Mouse (Mus musculus) heart, embryonic 14.5 days (tissue): ENCODE measurements around the gene Six1. TPM values are rescaled to one million over a fixed set of nuclear protein-coding genes. Genes with fewer than 3 reads are reported as not detected.
"Not testable (repeated sequence)": the region's sequence is repeated elsewhere in the genome, so short reads cannot be mapped to it uniquely, and the experiment has no call there.

Experiments
- ATAC-seq: fragments of 200-750 bp; cut with Nextera tagmentation; 2 replicates; pipeline ENCODE4 v1.8.0; 2017; ENCODE audit warnings: low read depth, moderate TSS enrichment; ENCODE audit not compliant: insufficient number of reproducible peaks, insufficient read depth, low FRiP score
- H3K27ac ChIP-seq, 2 experiments: fragments of 200-500 bp in 1 of 2; fragments of 300-500 bp in 1 of 2; sonication (generic) in 1 of 2; replicated peaks in 1 of 2; 2 replicates each; pipeline ENCODE4 v1.5.1; 2012 to 2014; ENCODE audit warnings: low read depth in 2 of 2, low read length in 2 of 2, control low read depth in 1 of 2, mild to moderate bottlenecking in 1 of 2, mixed read lengths in 1 of 2; ENCODE audit not compliant: control insufficient read depth in 1 of 2, insufficient read depth in 1 of 2
- H3K27me3 ChIP-seq: fragments of 300-500 bp; sonication (generic); 2 replicates; pipeline ENCODE4 v1.6.1; 2014; ENCODE audit warnings: mild to moderate bottlenecking, low read length, control low read depth; ENCODE audit not compliant: control insufficient read depth, insufficient read depth
- H3K36me3 ChIP-seq: fragments of 300-500 bp; sonication (generic); 2 replicates; pipeline ENCODE4 v1.6.1; 2014; ENCODE audit warnings: mild to moderate bottlenecking, control low read depth, low read length, mixed read lengths; ENCODE audit not compliant: control insufficient read depth, insufficient read depth
- H3K4me1 ChIP-seq, 2 experiments: fragments of 200-500 bp in 1 of 2; fragments of 300-500 bp in 1 of 2; sonication (generic) in 1 of 2; 2 replicates each; pipeline ENCODE4 v1.6.1; 2012 to 2014; ENCODE audit warnings: low read length in 2 of 2, control low read depth in 1 of 2, mixed read lengths in 1 of 2; ENCODE audit not compliant: control insufficient read depth in 2 of 2, insufficient read depth in 2 of 2
- H3K4me2 ChIP-seq: fragments of 300-500 bp; sonication (generic); 2 replicates; pipeline ENCODE4 v1.6.1; 2014; ENCODE audit warnings: mild to moderate bottlenecking, low read length
- H3K4me3 ChIP-seq, 2 experiments: fragments of 200-500 bp in 1 of 2; fragments of 300-500 bp in 1 of 2; sonication (generic) in 1 of 2; 2 replicates each; pipeline ENCODE4 v1.5.1; 2012 to 2014; ENCODE audit warnings: low read length in 2 of 2, mild to moderate bottlenecking in 2 of 2, control low read depth in 1 of 2, low read depth in 1 of 2, moderate library complexity in 1 of 2; ENCODE audit not compliant: control insufficient read depth in 1 of 2, insufficient read depth in 1 of 2
- H3K9ac ChIP-seq: fragments of 300-500 bp; sonication (generic); 2 replicates; pipeline ENCODE4 v1.6.1; 2014; ENCODE audit warnings: mild to moderate bottlenecking, low read length
- H3K9me3 ChIP-seq: fragments of 300-500 bp; sonication (generic); 2 replicates; pipeline ENCODE4 v1.6.1; 2016; ENCODE audit warnings: low read length, control low read depth; ENCODE audit not compliant: control insufficient read depth
- WGBS: fragments of 180-500 bp; shearing (Covaris S2); extraction: QIAGEN DNeasy Blood & Tissue Kit; methylation state at CpG from one replicate; pipeline ENCODE4 v1.1.7; 2014; 5-methylcytosine and 5-hydroxymethylcytosine counted together
- polyA plus RNA-seq: library from polyadenylated mRNA; unstranded; fragments of >200 nt; fragmentation: Nextera tagmentation; extraction: Ambion mirVana; gene quantifications from 2 replicates; pipeline ENCODE4 v1.2.1, GENCODE M21; 2014

Six1 gene
- polyA plus RNA-seq, 1 experiment from 2014 or later = 0.27 TPM

GRCm38 (mm10) chr12:73088500-73088899 is 34.8 kb upstream of the Six1 start:
- Histone ChIP-seq H3K27ac (no peak overlapping the region), H3K36me3 (no peaks in the 10 kb centered on the region), H3K4me2 (no peak overlapping the region), H3K9me3 (no peaks in the 10 kb centered on the region), H3K9ac (no peak overlapping the region), H3K4me3 (no peak overlapping the region), H3K27me3 (no peaks in the 10 kb centered on the region), H3K4me1 (peaks cover 0 to 4% of the 10 kb centered on the region in 2 experiments; a peak in 1 of 4 replicates)
- no peak for ATAC-seq
- WGBS = 72% methylated on average over 5 of the region's 5 CpGs

- Histone ChIP-seq H3K9me3 (no peaks in the 10 kb centered on the region), H3K9ac (no peak overlapping the region), H3K4me3 (no peak overlapping the region), H3K27me3 (no peaks in the 10 kb centered on the region), H3K4me1 (no peaks in the 10 kb centered on the region), H3K27ac (no peak overlapping the region), H3K36me3 (no peaks in the 10 kb centered on the region), H3K4me2 (no peak overlapping the region)
- ATAC-seq = no peak
- 87% methylated on average over 7 of the region's 7 CpGs for WGBS
Observed at GRCm38 (mm10) chr12:73087086-73087485, 33.4 kb upstream of the Six1 start.

- Histone ChIP-seq H3K4me1 (no peaks in the 10 kb centered on the region), H3K9ac (no peak overlapping the region), H3K4me3 (no peak overlapping the region), H3K27me3 (no peaks in the 10 kb centered on the region), H3K9me3 (no peaks in the 10 kb centered on the region), H3K27ac (no peak overlapping the region), H3K36me3 (no peaks in the 10 kb centered on the region), H3K4me2 (no peak overlapping the region)
- ATAC-seq = no peak
- 29% methylated on average over 11 of the region's 11 CpGs for WGBS
Observed at GRCm38 (mm10) chr12:73085739-73086630, 32.3 kb upstream of the Six1 start.

DNA sequence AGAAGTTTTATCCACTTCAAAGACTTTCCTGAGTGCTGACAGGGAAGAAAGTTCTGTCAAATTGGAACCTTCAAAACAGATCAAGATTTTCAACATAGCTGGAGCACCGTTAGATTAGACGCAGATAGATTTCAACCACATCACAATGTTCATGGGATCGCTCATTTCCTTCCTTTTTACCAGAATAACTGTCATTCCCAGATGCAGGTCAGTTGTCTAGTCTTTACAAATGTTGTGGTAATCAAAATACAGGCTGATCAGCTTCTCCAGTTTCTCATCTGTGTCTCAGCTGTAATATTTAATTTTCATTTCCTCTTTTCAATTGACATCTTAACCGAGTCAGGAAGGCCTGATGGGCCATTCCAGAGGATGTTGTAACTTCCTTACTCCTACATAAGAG is 30.1 kb upstream of the Six1 start:
- ATAC-seq = no peak
- Histone ChIP-seq H3K4me2 (no peak overlapping the region), H3K27ac (no peak overlapping the region), H3K27me3 (no peaks in the 10 kb centered on the region), H3K36me3 (no peaks in the 10 kb centered on the region), H3K9me3 (no peaks in the 10 kb centered on the region), H3K4me3 (no peak overlapping the region), H3K9ac (no peak overlapping the region), H3K4me1 (no peaks in the 10 kb centered on the region)
- WGBS = 73% methylated on average over 4 of the region's 4 CpGs

DNA sequence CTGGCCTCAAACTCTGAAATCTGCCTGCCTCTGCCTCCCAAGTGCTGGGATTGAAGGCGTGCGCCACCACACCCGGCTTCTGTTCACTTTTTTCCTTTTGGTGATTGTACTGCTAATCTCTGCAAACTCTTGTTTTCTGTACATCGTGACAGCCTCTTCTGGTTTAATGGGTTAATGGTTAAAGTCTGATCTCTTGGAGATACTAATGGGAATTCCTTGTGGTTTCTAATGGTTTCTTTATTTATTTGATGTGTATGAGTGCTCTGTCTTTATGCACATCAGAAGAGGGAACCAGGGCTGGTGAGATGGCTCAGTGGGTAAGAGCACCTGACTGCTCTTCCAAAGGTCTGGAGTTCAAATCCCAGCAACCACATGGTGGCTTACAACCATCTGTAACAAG is 28.1 kb upstream of the Six1 start:
- not testable (repeated sequence) for H3K4me1 ChIP-seq, ATAC-seq

DNA sequence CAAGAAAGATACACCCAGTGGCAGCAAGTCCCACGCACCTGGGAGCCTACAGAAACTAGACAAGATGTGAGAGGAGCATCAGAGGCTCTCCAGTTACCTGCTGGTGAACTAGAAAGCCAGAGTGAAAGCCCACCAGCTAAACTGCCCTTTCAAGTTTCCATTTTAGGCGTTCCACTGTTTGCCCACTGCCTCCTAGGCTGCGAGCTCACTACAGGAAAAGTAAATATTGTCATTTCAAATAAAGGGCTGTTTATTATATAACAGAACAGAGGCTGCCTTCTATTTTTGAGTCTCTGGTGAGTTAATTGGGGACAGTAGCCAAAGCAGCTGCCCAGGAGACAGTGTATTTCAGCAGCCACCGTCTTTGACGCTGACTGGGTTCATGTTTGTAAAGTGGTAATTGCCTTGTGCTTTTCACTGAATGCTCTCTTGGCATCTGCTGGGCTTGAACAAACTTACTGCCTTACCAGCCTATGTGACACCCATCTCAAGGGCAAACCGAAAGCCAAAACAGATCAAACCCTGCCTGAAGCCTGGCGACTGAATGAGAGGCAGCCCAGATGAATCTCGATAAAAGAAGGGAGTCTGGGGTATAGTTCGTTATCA is 7.2 kb upstream of the Six1 start:
- ATAC-seq = no peak
- no peak overlapping the region for H3K4me3 ChIP-seq
- peaks cover 7% of the 10 kb centered on the region; the same call in 1 of the 2 replicates for H3K27me3 ChIP-seq
- 51% methylated on average over 9 of the region's 9 CpGs for WGBS
- H3K27ac ChIP-seq = no peak overlapping the region
- no peaks in the 10 kb centered on the region for H3K9me3 ChIP-seq
- H3K4me2 ChIP-seq = no peak overlapping the region
- H3K9ac ChIP-seq = no peak overlapping the region
- H3K4me1 ChIP-seq = no peaks in the 10 kb centered on the region
- H3K36me3 ChIP-seq = no peaks in the 10 kb centered on the region

More for the DNA sequence above, 28.1 kb upstream of the Six1 start:
- not testable (repeated sequence) for H3K4me3 ChIP-seq, H3K27me3 ChIP-seq, H3K27ac ChIP-seq, H3K36me3 ChIP-seq, H3K9me3 ChIP-seq, H3K4me2 ChIP-seq, H3K9ac ChIP-seq
- 85% methylated on average over 4 of the region's 4 CpGs for WGBS

DNA sequence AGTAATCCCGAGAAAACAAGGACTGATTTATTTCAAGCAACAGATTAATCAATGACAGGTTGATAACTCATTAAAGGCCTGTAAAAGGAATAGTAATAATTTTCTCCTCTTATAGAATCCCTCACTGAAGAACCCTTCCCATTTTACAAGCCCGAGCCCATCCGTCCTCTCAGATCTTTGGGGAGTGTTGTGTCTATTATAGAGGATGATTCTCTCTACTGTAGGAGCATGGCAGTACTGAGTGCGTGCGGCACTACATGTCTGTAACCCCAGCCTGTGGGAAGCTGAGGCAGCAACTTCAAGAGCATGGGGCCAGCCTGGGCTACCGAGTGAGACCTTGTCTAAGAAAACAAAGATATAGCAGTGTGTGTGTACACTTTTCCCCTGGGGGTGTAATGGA is 3.8 kb upstream of the Six1 start:
- Histone ChIP-seq H3K4me3 (no peak overlapping the region), H3K9me3 (no peaks in the 10 kb centered on the region), H3K4me1 (peaks cover 0 to 12% of the 10 kb centered on the region in 2 experiments; a peak in 1 of 4 replicates), H3K9ac (no peak overlapping the region), H3K36me3 (no peaks in the 10 kb centered on the region), H3K27ac (no peak overlapping the region), H3K4me2 (no peak overlapping the region), H3K27me3 (peaks cover 27% of the 10 kb centered on the region)
- 84% methylated on average over 6 of the region's 6 CpGs for WGBS
- ATAC-seq = no peak
